Mouse (Mus musculus) heart, adult 9 months (tissue): ENCODE data around the gene Emid1.

Source experiments
- DNase-seq, 2 experiments: peaks; one replicate each; pipeline ENCODE4 v3.0.0; 2022; ENCODE audit warnings: low spot score in 2 of 2

Emid1 gene

DNA sequence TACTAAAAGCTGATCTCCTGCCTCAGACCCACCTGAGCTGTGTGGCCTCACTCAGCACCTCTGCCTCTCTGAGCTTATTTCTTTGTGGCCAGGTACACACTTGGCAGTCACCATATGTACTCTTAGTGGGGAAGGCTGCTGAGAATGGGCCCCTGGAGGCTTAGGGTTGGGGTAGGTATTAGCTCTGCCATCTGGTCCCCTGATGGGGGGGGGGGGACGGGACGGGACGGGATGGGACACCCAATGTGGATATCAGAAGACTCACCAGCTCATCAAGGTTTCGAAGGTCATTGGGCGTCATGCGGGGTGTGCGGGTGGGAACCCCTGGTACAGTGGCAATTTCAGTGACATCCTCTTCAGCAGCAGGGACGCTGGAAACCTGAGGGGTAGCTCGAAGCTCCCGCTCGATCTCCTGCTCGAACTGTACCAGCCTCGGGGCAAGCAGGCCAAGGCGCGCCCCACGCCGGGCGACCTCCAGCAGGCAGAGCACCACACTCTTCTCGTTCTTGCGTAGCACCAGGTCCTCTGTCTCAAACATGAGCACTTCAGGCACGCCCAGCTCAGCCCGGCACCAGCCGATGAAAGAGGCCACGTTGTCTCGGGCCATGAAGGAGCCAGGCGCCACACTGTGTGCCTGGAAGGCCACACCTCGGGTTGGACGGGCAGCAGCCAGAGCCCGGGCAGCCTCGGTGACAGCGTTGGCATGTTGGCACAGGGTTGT is 88.3 kb downstream of the Emid1 start:
- peak in 1 of 2 experiments; percentile 18 for DNase-seq

DNA sequence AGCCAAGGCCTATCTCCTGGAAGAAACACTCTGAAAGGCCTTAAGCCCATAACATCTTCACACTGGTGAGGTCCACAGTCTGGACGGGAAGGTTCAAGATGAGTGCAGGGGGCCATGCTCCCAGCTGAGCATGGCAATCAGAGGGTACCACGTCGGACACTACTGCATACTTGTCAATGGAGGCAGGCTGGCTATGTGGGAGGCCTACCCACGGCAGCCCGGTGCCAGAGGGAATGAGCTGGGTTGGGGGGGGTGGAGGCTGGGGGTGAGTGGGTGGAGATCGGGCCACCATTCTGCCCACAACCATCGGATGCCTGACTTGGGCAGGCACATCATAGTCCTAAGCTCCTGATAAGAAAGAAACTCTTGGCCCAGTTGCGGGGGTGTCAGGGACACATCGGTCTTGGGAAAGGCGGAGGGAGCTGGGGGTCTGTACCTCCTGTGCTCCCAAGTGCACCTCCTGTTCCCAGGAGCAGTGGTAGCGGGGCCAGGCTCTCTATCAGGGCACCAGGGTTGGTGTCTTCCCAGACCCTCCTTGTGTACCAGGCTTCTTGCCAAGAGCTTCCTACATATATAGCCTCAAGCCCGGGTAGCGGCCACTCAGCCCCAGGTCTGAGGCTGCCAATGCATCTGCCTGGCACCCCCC is 89.1 kb downstream of the Emid1 start:
- DNase-seq = no peak

DNA sequence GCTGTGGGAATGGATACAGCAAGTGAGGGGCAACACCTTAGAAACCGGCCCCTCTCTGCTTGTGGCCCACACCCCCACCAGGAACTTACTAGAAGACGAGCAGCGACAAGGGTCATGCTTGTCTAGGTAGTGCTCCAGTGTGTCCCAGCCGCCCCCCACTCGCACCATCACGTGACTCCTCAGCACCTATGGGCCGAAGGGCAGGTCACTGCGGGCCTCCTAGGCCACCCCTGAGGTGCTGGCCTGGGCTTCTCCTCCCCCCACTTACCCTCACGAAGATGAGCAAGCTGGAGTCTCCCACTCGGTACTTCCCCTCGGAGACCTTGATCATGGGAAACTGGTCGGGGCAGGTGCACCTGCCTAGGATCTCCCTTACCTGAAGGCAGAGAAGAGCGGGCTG is 89.7 kb downstream of the Emid1 start:
- DNase-seq = no peak

DNA sequence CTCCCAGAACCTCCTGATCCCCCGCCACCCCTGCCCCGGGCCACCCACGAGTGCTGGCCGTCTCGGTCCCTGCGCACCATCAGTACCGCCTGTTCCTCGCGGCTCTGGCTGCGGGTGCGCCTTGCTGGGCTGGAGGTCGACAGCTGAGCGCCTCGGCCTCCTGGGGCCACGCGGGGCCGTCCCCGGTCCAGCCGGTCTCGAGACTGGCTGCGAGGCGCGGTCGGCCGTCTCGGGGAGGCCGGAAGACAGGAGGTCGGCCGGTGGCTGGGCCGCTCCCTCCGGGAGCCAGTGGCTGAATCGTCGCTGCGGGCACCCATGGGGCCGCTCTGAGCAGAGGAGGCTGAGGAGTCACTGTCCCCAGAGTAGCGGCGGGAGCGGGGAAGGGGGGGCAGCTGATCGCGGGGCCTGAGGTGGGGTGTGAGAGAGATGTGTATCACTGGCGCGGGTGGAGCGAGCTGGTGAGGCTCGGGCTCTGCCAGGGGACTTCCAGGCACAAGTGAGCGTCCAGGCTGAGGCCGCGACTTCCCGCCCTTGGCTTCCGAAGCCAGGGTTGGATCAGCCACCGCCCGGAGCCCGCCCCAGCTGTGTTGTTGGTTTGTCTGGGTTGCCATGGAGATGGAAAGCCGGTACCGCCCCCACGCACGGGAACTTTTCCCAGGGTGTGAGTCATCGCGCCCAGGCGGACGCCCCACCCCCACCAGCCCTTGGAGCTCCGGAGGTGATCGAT is 90.5 kb downstream of the Emid1 start:
- peak; percentile 96 to 98 for DNase-seq

DNA sequence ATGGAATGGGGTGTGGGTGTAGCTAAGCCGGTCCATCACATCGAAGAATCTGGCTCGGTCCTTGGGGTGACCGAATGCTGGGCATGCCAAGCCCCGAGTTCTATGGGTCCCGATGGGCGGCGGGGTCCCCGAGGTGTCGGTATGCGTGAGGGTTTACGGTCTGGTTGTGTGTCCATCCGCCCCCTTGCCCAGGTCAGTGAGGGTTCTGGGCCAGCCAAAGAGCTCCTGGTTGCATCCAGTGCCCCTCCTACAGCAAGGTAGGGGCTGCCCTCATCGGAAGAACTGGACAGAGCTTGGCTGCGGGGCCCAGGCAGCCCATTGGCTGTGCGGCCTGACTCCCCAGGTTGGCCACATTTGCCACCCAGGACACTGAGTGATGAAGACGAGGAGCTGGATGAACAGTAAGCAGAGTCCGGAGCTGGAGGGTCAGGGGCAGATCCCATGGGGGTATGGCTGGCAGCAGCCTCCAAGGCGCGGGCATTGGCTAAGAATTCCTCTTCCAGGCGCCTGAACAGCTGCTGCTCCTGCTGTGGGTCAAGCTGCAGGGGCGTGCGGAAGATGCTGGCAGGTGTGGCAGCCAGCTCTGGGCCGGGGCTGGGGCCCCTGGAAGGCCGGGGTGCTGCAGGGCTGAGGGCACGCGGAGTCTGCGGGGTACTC is 91.2 kb downstream of the Emid1 start:
- peak in 1 of 2 experiments; percentile 11 for DNase-seq

DNA sequence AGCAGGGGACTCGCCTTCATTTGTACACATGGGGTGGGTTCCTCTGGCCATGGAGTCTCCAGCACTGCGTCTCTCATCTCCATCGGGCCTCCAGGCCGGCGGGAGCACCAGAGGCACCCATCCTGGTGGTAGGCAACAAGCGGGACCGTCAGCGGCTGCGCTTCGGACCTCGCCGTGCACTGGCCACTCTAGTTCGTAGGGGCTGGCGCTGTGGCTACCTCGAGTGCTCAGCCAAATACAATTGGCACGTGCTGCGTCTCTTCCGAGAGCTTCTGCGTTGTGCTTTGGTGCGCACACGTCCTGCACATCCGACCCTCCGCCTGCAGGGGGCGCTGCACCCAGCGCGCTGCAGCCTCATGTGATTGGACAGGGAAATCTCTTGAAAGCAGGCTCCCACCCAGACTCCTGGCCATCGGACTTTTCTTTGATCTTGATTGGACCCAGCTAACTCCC is 92.3 kb downstream of the Emid1 start:
- peak in 1 of 2 experiments; percentile 14 for DNase-seq

DNA sequence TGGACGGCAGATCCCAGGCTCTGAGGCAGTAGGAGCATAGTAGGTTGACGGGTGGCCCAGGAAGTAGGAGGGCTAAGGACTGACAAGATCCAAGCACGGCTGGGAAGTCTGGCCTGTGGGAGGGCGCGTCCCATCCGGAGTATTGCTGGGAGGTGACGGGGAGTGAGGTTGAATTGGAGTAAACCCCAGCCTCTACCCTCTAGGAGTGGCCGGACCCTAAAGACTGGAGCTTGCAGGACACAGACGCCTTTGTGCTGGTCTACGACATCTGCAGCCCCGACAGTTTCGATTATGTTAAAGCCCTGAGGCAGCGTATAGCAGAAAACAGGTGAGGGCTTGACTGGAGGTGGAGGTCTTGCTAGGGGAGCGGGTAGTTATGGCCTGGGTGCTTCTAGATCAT is 92.8 kb downstream of the Emid1 start:
- no peak for DNase-seq

DNA sequence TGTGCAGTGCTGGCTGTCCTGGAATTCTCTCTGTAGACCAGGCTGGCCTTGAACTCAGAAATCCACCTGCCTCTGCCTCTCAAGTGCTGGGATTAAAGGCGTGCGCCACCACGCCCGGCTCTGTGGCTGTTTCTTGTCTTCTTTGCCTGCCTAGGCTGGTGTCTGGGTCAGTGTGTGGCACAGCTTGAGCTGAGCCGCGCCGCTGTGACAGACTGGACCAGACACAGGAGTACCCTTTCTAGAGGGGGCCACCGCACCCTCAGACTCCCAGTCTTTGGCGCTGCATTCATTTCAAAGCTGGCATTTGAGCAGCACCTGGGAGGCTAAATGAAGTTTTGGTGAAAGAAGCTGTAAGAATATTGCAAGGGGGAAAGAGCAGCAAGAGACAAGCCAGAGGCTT is 93.3 kb downstream of the Emid1 start:
- no peak for DNase-seq

DNA sequence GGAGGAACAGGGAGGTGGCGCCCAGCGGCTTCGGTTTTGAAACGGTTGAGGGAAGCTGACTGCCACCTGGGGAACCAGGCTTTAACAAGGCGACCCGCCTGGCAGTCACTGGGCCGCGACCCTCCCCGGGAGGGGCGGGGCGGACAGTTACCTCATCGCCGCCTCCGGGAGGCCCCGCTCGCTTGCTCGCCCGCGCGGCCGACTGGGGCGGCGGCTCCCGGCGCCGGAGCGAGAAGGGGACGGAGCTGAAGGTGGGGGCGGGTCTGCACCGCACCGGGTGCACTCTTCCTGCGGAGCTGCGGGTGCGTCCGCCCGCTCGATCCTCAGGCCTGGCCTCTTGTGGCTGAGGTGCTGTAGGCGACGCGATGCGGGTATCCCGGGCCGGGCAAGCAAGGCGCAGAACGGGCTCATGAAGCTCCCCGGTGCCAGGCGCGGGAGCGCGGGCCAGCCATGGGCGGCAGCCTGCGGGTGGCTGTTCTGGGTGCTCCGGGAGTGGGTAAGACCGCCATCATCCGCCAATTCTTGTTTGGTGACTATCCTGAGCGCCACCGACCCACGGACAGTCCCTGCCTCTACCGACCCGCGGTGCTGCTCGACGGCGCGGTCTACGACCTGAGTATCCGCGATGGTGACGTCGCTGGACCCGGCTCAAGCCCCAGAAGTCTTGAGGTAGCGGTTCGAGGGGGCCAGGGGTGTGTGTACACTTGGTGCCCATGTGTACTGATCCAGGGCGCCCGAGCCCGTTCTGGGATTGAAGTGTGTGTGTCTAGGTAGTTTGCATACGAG is 94.0 kb downstream of the Emid1 start, which contains the start of gene Rasl10a:
Rasl10a (plus strand) TSS at position 273 of the 786 bp plus-strand sequence.
- peak in 1 of 2 experiments; percentile 29 for DNase-seq

DNA sequence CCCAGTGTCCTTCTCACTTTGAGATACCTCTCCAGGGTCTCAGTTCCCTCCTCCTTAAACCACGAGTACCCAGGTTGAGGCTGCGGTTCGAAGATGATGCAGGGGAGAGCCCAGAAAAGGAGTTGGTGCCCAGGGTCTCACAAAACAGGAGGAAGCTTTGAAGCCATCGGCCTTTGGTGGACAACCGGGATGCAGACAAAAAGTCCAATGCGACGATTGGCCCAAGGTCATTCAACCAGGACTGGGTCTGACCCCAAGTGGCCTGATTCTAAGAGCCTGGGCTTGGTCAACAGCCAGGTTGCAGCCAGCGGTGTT is 94.6 kb downstream of the Emid1 start:
- no peak for DNase-seq

DNA sequence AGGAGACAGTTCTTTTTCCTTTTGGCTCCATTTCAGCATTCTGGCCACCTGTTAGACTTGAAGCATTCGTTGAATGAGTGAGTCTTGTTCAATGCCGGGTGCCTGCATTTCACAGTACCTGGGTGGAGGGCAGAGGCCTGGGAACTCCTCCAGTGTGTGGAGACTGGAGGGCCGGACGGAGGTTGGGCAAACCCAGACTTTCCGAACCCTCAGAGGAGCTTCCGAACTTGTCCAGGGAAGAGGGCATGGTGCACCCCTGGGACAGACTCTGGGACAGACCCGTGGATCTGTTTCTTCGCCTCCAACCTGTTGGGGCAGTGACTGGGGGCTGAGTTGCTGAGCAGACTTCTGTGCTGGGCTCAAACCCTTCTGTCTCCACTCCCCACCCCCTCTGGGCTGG is 95.0 kb downstream of the Emid1 start:
- no peak for DNase-seq
